Mouse (Mus musculus): ENCODE results near the gene Pqlc2. TPM values are rescaled to one million over a fixed set of nuclear protein-coding genes. Genes with fewer than 3 reads are reported as not detected.

Gene Pqlc2
- polyA plus RNA-seq, 1 experiment from 2014 or later = 16.5 TPM

DNA sequence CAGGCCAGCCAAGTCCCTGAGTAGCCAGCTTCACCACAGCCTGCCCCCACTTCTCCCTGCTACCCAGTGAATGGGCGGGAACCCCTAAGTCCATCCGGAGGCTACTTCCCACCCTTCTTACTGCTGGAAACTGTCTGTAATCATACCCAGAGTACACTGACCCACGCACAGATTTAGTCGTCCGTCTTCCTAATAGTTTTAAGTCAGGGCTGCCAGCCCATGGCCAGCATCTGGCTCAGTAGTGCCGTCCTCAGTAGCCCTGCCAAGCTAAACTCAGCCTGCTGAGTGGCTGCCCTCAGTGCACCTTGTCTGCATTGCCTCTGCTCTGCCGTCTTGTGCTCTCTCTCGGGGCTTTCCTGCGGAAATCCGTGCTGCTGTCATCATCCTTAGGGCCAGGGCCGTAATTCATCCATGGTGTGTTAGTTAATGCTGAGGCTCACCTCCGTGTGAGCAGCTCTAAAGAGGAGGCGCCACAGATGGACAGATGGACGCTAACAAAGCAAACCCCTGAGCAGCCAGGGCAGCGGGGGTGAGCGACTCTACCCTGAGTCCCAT, 28.6 kb downstream of the Pqlc2 start:
- no peak overlapping the region for H3K4me3 ChIP-seq (replicated peaks)

DNA sequence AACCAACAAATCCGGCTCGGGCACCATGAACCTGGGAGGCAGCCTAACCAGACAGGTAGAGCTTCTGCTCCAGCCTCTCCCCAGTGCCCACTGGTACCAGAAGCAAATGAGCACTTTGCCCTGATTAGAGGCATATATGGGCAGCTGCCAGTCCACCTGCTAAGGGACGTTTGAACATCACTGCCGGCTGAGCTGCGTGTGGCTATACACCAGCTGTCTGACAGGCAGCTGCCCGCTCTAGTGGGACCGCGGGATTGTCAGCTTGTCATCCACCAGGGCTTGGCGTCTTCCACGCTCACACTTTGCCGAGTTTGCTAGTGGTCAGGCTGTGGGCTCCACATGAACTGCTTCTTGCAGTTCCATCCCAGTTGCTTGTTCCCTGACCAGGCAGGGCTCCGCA, 30.0 kb downstream of the Pqlc2 start:
- ATAC-seq (ENCODE audit: insufficient number of reproducible peaks, low FRiP score, low TSS enrichment, low read depth) = no peak
- no peak overlapping the region for H3K4me3 ChIP-seq (replicated peaks)
- peaks cover 32% of the 10 kb centered on the region for H3K4me1 ChIP-seq
- no peaks in the 10 kb centered on the region for H3K9me3 ChIP-seq (replicated peaks)
- H3K4me2 ChIP-seq (replicated peaks) = no peak overlapping the region
- H3K36me3 ChIP-seq = peaks cover 56% of the 10 kb centered on the region
- H3K27ac ChIP-seq (replicated peaks) = no peak overlapping the region
- 86% methylated on average over 12 of the region's 12 CpGs for WGBS
- H3K27me3 ChIP-seq = no peaks in the 10 kb centered on the region
- no peak overlapping the region for H3K9ac ChIP-seq

More for the DNA sequence above, 28.6 kb downstream of the Pqlc2 start:
- peaks cover 69% of the 10 kb centered on the region for H3K36me3 ChIP-seq
- H3K9me3 ChIP-seq (replicated peaks) = no peaks in the 10 kb centered on the region
- peaks cover 26% of the 10 kb centered on the region for H3K4me1 ChIP-seq
- ATAC-seq (ENCODE audit: insufficient number of reproducible peaks, low FRiP score, low TSS enrichment, low read depth) = no peak
- H3K9ac ChIP-seq = no peak overlapping the region
- no peaks in the 10 kb centered on the region for H3K27me3 ChIP-seq
- H3K27ac ChIP-seq (replicated peaks) = no peak overlapping the region
- no peak overlapping the region for H3K4me2 ChIP-seq (replicated peaks)
- WGBS = 85% methylated on average over 16 of the region's 16 CpGs

DNA sequence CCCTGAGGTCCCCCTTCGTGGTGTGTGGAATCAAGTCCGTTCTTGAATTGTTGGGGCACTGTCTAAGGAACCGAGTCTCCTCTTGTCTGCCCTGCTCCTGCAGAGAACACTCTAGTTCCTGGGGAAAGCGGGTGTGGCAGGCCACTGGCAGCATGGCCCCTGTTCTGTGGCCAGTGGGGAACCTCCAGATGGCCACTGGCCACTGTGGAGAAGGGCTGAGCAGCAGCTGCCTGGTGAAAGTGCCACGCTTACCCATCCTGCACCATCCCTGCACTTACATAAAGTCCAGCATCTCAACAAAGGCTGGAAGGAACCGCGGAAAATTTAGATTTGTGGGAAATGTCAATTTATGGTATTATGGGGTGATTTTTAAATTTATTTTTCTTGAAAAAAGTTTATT, 34.1 kb downstream of the Pqlc2 start:
- 65% methylated on average over 7 of the region's 7 CpGs for WGBS
- ATAC-seq (ENCODE audit: insufficient number of reproducible peaks, low FRiP score, low TSS enrichment, low read depth) = no peak
- Histone ChIP-seq H3K27ac (replicated peaks) (0 out of 2 replicates have a peak overlapping the region, but pooled peaks have one; percentile 39), H3K4me3 (replicated peaks) (no peak overlapping the region), H3K27me3 (no peaks in the 10 kb centered on the region), H3K4me1 (peaks cover 42% of the 10 kb centered on the region), H3K9ac (no peak overlapping the region), H3K4me2 (replicated peaks) (no peak overlapping the region), H3K9me3 (replicated peaks) (no peaks in the 10 kb centered on the region), H3K36me3 (peaks cover 38% of the 10 kb centered on the region)

DNA sequence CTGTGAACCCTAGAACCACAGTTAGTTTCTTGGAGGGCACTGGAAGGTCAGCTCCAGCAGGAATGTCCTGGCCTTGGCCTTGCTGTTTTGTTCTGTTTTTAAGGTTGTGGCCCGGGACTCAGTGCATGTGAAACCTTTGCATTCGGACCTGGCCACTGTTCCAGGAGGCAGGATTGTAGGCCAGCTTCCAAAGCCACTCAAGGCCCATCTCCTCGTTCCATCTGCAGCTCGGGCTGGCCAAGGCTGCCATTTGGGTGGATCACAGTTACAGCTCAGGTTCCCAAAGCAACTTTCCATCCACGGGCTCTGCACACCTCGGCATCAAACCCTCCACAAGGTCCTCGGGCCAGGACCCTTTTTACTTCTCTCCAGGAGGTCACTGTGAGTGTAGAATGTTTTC, 35.9 kb downstream of the Pqlc2 start:
- Histone ChIP-seq H3K36me3 (peaks cover 22% of the 10 kb centered on the region), H3K4me3 (replicated peaks) (no peak overlapping the region), H3K4me2 (replicated peaks) (no peak overlapping the region), H3K9me3 (replicated peaks) (no peaks in the 10 kb centered on the region), H3K9ac (no peak overlapping the region), H3K27ac (replicated peaks) (0 out of 2 replicates have a peak overlapping the region, but pooled peaks have one; percentile 7), H3K27me3 (no peaks in the 10 kb centered on the region), H3K4me1 (peaks cover 57% of the 10 kb centered on the region)
- no peak for ATAC-seq (ENCODE audit: insufficient number of reproducible peaks, low FRiP score, low TSS enrichment, low read depth)
- 86% methylated on average over 7 of the region's 7 CpGs for WGBS

DNA sequence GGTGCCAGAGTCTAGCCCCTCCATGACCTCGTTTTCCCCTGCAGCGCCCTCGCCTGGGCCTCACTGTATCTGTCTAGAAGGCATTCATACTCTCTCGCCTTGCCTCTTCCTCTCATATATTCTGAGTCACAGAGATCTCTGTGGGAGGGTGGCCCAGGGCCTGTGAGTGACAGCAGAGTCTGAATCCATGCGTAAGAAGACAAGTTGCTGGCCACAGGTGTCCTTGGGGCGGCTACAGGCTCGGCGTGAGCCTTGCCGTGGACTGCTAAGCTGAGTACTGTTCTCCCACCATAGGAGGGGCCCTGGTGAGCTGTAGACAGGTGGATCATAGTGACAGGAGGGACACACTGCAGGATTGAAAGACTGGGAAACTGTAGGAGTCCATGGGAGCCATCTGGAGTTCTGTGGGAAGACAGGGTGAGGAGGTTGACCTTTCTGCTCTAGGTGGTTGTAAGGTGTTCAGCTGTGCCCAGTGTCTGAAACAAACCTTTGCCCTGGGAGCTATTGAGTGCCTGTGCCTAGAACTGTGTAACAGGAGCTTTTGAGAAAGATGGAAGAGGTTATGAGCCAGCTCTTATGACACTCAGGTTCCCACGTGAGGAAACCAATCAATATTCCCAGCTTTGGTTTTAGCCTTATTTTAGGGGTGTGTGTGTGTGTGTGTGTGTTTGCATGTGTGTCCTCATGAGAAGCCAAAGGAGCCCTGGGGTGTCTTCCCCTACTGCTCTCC, 37.4 kb downstream of the Pqlc2 start:
- no peak overlapping the region for H3K27ac ChIP-seq (replicated peaks)
- H3K4me1 ChIP-seq = peaks cover 68% of the 10 kb centered on the region
- H3K4me2 ChIP-seq (replicated peaks) = no peak overlapping the region
- H3K4me3 ChIP-seq (replicated peaks) = no peak overlapping the region
- H3K36me3 ChIP-seq = peaks cover 26% of the 10 kb centered on the region
- no peaks in the 10 kb centered on the region for H3K9me3 ChIP-seq (replicated peaks)
- no peaks in the 10 kb centered on the region for H3K27me3 ChIP-seq
- H3K9ac ChIP-seq = no peak overlapping the region
- no peak for ATAC-seq (ENCODE audit: insufficient number of reproducible peaks, low FRiP score, low TSS enrichment, low read depth)
- 87% methylated on average over 10 of the region's 10 CpGs for WGBS

DNA sequence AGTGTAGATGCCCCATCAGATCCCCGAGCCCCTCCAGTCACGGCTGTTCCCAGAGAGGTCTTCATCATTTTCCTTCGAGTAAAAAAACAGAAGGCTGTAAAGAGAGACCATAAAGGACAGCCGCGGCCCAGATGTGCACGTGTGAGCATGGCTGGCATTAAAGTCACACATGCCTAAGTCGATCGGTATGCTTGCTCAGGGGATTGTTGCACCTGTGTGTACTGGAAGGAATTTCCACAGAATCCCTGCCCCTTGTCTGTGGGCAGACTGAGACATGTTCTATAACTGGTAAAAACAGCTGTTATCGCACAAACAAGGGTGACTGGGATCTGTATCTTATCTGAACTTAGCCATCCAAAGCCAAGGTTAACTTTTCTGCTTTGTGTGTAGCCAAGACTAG, 38.9 kb downstream of the Pqlc2 start:
- Histone ChIP-seq H3K9me3 (replicated peaks) (no peaks in the 10 kb centered on the region), H3K36me3 (peaks cover 26% of the 10 kb centered on the region), H3K27me3 (no peaks in the 10 kb centered on the region), H3K4me1 (peaks cover 78% of the 10 kb centered on the region), H3K4me2 (replicated peaks) (no peak overlapping the region), H3K4me3 (replicated peaks) (no peak overlapping the region), H3K27ac (replicated peaks) (peak overlapping the region; percentile 76), H3K9ac (no peak overlapping the region)
- 32% methylated on average over 9 of the region's 9 CpGs for WGBS
- ATAC-seq (ENCODE audit: insufficient number of reproducible peaks, low FRiP score, low TSS enrichment, low read depth) = no peak

DNA sequence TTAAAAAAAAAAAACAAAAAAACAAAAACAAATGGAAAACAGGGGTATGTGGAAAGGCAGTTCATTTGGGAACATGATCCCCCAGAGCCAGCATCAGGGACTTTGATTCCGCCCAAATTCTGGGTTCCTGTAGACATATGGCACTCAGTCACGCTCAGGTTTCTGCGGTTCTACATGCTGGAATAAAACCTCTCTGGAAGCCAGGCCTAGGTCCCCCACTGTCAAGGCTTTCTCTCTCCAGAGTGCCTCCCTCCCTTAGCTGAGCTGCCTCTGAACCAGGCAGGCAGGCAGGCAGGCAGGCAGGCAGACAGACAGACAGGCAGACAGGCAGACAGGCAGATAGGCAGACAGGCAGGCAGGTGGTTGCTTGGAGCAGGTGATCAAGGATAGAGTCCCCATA, 40.3 kb downstream of the Pqlc2 start:
- Histone ChIP-seq H3K9me3 (replicated peaks) (no peaks in the 10 kb centered on the region), H3K9ac (no peak overlapping the region), H3K4me2 (replicated peaks) (no peak overlapping the region), H3K27me3 (no peaks in the 10 kb centered on the region), H3K27ac (replicated peaks) (peak overlapping the region; percentile 76; the same call in 1 of the 2 replicates), H3K4me1 (peaks cover 77% of the 10 kb centered on the region), H3K4me3 (replicated peaks) (no peak overlapping the region), H3K36me3 (peaks cover 29% of the 10 kb centered on the region)
- ATAC-seq (ENCODE audit: insufficient number of reproducible peaks, low FRiP score, low TSS enrichment, low read depth) = no peak
- WGBS = 45% methylated on average over 3 of the region's 3 CpGs

DNA sequence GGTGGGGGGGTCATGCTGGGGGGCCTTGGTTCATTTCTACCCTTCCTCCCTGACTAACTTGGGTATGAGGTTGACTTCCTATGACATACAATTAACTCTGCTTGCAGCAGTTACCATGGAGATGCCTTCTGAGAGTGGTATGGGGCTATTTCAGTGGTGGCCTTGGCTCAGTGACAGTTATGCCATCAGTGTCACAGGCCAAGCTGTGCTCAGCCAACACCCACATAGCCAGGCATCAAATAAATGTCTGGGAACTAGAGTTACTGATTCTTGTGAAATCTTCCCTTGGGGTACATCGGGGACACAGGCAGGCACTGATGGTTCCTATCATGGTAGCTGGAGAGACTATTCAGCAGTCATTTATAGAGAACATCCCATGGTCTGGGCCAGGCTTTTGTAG, 42.3 kb downstream of the Pqlc2 start:
- Histone ChIP-seq H3K9ac (no peak overlapping the region), H3K4me1 (peaks cover 75% of the 10 kb centered on the region), H3K27me3 (no peaks in the 10 kb centered on the region), H3K36me3 (peaks cover 33% of the 10 kb centered on the region), H3K9me3 (replicated peaks) (no peaks in the 10 kb centered on the region), H3K4me2 (replicated peaks) (no peak overlapping the region), H3K27ac (replicated peaks) (peak overlapping the region; percentile 82; the same call in 1 of the 2 replicates), H3K4me3 (replicated peaks) (no peak overlapping the region)
- 61% methylated on average over 1 of the region's 1 CpGs for WGBS
- no peak for ATAC-seq (ENCODE audit: insufficient number of reproducible peaks, low FRiP score, low TSS enrichment, low read depth)

DNA sequence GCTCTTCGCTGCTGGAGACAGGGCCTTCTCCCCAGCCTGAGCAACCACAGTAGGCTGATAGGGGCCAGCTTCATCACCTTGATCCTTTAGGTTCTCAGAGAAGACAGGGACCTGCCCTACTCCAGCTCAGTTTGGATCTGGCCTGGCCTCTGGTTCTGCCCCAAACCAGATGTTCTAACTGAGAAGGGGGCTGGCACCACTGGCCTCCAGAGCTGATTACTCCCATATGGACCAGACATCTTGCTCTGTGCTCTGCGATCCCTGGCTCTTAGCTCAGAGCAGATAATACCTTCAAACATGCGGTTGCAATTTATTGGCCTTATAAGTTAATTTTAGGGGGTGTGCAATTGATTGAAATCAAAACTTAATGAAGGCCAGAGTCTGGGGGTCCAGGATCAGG, 43.2 kb downstream of the Pqlc2 start:
- Histone ChIP-seq H3K27ac (replicated peaks) (peak overlapping the region; percentile 82), H3K9ac (no peak overlapping the region), H3K4me2 (replicated peaks) (no peak overlapping the region; the same call in 1 of the 2 replicates), H3K4me3 (replicated peaks) (no peak overlapping the region), H3K4me1 (peaks cover 75% of the 10 kb centered on the region), H3K9me3 (replicated peaks) (no peaks in the 10 kb centered on the region), H3K36me3 (peaks cover 43% of the 10 kb centered on the region), H3K27me3 (no peaks in the 10 kb centered on the region)
- 34% methylated on average over 3 of the region's 3 CpGs for WGBS
- ATAC-seq (ENCODE audit: insufficient number of reproducible peaks, low FRiP score, low TSS enrichment, low read depth) = 0 out of 2 replicates have a peak, but pooled peaks have one; percentile 39

DNA sequence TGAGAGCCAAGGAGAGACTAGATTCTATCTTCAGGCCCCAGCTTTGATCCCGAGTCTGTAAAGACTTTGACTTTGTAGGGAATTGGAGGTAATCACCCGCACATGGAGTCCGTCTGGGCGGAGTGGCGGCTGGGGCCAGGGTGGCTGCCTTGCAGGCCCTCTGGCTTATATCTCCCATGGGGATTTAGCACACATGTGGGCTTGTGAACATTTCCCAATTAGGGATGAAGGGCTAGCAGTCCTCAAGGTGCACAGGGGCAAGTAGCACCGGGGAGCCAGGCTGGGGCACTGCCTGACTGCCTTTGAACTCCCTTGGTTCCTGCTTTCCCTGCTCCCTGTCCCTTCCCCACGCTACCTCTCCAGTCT, 44.0 kb downstream of the Pqlc2 start:
- Histone ChIP-seq H3K4me1 (peaks cover 69% of the 10 kb centered on the region), H3K36me3 (peaks cover 51% of the 10 kb centered on the region), H3K4me3 (replicated peaks) (no peak overlapping the region), H3K27me3 (no peaks in the 10 kb centered on the region), H3K9ac (no peak overlapping the region), H3K4me2 (replicated peaks) (no peak overlapping the region), H3K9me3 (replicated peaks) (no peaks in the 10 kb centered on the region), H3K27ac (replicated peaks) (peak overlapping the region; percentile 82)
- 53% methylated on average over 7 of the region's 7 CpGs for WGBS
- no peak for ATAC-seq (ENCODE audit: insufficient number of reproducible peaks, low FRiP score, low TSS enrichment, low read depth)

DNA sequence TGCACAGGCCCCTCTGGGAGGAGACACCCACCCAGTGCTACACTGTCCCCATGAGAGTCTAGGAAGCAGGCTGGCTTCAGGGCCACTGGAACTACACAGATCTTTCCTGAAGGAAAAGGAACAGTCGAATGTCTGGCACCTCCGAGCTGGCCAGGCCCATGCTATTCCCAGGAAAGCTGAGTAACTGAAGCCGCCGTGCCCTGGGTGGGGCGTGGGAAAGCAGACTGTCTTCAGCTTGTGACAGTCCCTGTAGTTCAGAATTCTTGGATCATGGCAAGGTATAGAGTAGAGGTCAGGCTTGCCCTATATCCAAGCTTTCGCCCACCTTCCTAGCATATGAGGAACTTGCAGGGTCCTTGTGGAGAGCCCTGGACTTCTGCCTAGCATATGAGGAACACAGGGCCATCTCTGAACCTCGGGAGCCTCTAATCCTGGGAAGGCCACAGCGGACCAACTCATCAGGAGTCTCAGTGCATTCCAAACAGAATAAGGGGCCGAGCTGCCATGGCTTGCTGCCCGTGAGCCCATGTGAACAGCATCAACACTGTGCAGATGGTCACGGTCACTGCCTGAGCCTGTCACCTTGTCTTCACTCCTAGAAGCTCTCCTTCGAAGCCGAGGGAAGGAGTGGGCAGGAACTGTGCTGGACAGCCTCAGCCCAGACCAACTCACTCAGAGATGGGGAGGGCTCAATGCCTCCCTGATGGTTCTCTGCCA, 44.6 kb downstream of the Pqlc2 start:
- Histone ChIP-seq H3K4me3 (replicated peaks) (no peak overlapping the region), H3K27ac (replicated peaks) (peak overlapping the region; percentile 82), H3K36me3 (peaks cover 52% of the 10 kb centered on the region), H3K27me3 (no peaks in the 10 kb centered on the region), H3K4me2 (replicated peaks) (no peak overlapping the region), H3K9ac (no peak overlapping the region), H3K9me3 (replicated peaks) (no peaks in the 10 kb centered on the region), H3K4me1 (peaks cover 69% of the 10 kb centered on the region)
- 0 out of 2 replicates have a peak, but pooled peaks have one; percentile 24 for ATAC-seq (ENCODE audit: insufficient number of reproducible peaks, low FRiP score, low TSS enrichment, low read depth)
- 60% methylated on average over 13 of the region's 13 CpGs for WGBS

Data from embryonic facial prominence, embryonic 15.5 days (tissue).